Mouse (Mus musculus) stomach, postnatal 0 days (tissue): Measurements from ENCODE around the gene Ppfia3. TPM values are rescaled to one million over a fixed set of nuclear protein-coding genes. Genes with fewer than 3 reads are reported as not detected.
A peak's percentile ranks its signal among the peaks of the same experiment; 100 is the strongest.

Source experiments
- ATAC-seq: fragments of 200-750 bp; cut with Nextera tagmentation; 2 replicates; pipeline ENCODE4 v1.8.0; 2017; ENCODE audit not compliant: low FRiP score, low TSS enrichment
- DNase-seq: peaks from one replicate; pipeline ENCODE4 v3.0.0-alpha.2; 2016; ENCODE audit warnings: low spot score
- H3K27ac ChIP-seq: fragments of 300-500 bp; sonication (generic); replicated peaks from 2 replicates; pipeline ENCODE4 v1.5.1; 2014; ENCODE audit warnings: mild to moderate bottlenecking, control low read depth
- H3K27me3 ChIP-seq: fragments of 300-500 bp; sonication (generic); 2 replicates; pipeline ENCODE4 v1.6.1; 2014; ENCODE audit warnings: low read length; ENCODE audit not compliant: control insufficient read depth, insufficient read depth
- H3K36me3 ChIP-seq: fragments of 300-500 bp; sonication (generic); 2 replicates; pipeline ENCODE4 v1.6.1; 2014; ENCODE audit warnings: low read length, mixed read lengths; ENCODE audit not compliant: control insufficient read depth, insufficient read depth
- H3K4me1 ChIP-seq: fragments of 300-500 bp; sonication (generic); replicated peaks from 2 replicates; pipeline ENCODE4 v1.6.1; 2014; ENCODE audit warnings: antibody characterized with exemption; ENCODE audit not compliant: control insufficient read depth, insufficient read depth
- H3K4me2 ChIP-seq: fragments of 300-500 bp; sonication (generic); replicated peaks from 2 replicates; pipeline ENCODE4 v1.6.1; 2014; ENCODE audit warnings: low read depth, mild to moderate bottlenecking, control low read depth, moderate library complexity
- H3K4me3 ChIP-seq: fragments of 300-500 bp; sonication (generic); 2 replicates; pipeline ENCODE4 v1.5.1; 2014; ENCODE audit warnings: low read depth, low read length, control low read depth
- H3K9ac ChIP-seq: fragments of 300-500 bp; sonication (generic); 2 replicates; pipeline ENCODE4 v1.6.1; 2014; ENCODE audit warnings: mild to moderate bottlenecking, low read length, control low read depth, mixed read lengths
- H3K9me3 ChIP-seq: fragments of 300-500 bp; sonication (generic); 2 replicates; pipeline ENCODE4 v1.6.1; 2016; ENCODE audit warnings: low read length; ENCODE audit not compliant: control insufficient read depth
- CTCF ChIP-seq: IDR thresholded peaks from 2 replicates; pipeline ENCODE4 v1.5.1; 2016; ENCODE audit warnings: antibody characterized with exemption, low read depth, mild to moderate bottlenecking, moderate library complexity
- EP300 ChIP-seq: optimal IDR thresholded peaks from 2 replicates; pipeline ENCODE3; 2016; ENCODE audit warnings: antibody characterized with exemption
- WGBS: fragments of 180-500 bp; shearing (Covaris S2); extraction: QIAGEN DNeasy Blood & Tissue Kit; methylation state at CpG from one replicate; pipeline ENCODE4 v1.1.7; 2014; 5-methylcytosine and 5-hydroxymethylcytosine counted together
- polyA plus RNA-seq: library from polyadenylated mRNA; unstranded; fragments of >200 nt; fragmentation: Nextera tagmentation; extraction: Ambion mirVana; gene quantifications from 2 replicates; pipeline ENCODE4 v1.2.1, GENCODE M21; 2015

Ppfia3 gene
- 6.0 and 7.1 TPM in 2 replicates for polyA plus RNA-seq

DNA sequence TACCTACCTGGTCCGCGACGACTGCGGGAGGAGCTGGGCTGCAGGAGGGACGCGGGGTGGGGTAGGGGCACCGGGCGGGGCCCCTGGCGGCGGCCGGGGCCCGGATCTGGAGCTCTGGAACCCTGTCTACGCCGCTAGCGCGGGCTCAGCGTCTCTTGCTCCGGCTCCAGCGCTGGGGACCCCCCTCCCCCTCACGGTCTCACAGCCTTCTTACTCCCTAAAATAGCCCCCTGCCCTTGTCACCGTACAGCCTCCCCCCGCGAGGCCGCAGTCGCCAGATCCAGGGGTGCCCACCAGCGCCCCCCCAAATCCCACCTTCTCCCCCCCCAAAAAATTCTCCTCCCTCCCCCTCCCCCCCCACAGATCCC, at the start of gene Ppfia3:
Gene Ppfia3, minus strand, starts transcription at position 368 of the 368 bp plus-strand sequence.
- no peak for DNase-seq
- Histone ChIP-seq H3K4me2 (peak within 1 kb of the TSS; percentile 99), H3K36me3 (no peaks in the 10 kb centered on the region), H3K4me1 (peaks cover 3% of the 10 kb centered on the region; the same call in 1 of the 2 replicates), H3K27me3 (no peaks in the 10 kb centered on the region), H3K4me3 (peak within 1 kb of the TSS; percentile 56), H3K9ac (peak within 1 kb of the TSS; percentile 66), H3K9me3 (no peaks in the 10 kb centered on the region), H3K27ac (peak within 1 kb of the TSS; percentile 35)
- ATAC-seq = peak; percentile 3; the same call in 1 of the 2 replicates
- TF ChIP-seq CTCF (no peak), EP300 (no peak)
- 2% methylated on average over 20 of the region's 26 CpGs for WGBS

DNA sequence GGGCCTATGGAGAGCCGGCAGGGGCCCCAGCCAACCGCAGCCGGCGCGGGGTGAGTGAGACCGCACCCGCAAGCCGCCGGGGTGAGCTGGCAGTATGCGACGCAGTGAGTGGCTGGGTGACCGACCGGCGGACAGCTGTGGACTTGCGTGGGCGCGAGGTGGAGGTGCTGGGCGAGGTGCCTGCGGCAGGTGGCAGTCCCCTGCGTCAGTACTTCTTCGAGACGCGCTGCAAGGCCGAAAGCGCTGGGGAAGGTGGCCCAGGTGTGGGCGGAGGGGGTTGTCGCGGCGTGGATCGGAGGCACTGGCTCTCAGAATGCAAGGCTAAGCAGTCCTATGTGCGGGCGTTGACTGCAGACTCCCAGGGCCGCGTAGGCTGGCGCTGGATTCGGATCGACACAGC, 48.8 kb upstream of the Ppfia3 start:
- H3K9me3 ChIP-seq = no peaks in the 10 kb centered on the region
- 0 out of 2 replicates have a peak overlapping the region, but pooled peaks have one; percentile 6 for H3K4me3 ChIP-seq
- no peaks in the 10 kb centered on the region for H3K27me3 ChIP-seq
- no peak for TF ChIP-seq EP300
- TF ChIP-seq CTCF = no peak
- peak overlapping the region; percentile 29 for H3K4me2 ChIP-seq
- H3K27ac ChIP-seq = no peak overlapping the region
- 26% methylated on average over 37 of the region's 37 CpGs for WGBS
- no peak overlapping the region for H3K9ac ChIP-seq
- H3K36me3 ChIP-seq = no peaks in the 10 kb centered on the region
- peak; percentile 56 for DNase-seq
- no peaks in the 10 kb centered on the region for H3K4me1 ChIP-seq
- no peak for ATAC-seq

DNA sequence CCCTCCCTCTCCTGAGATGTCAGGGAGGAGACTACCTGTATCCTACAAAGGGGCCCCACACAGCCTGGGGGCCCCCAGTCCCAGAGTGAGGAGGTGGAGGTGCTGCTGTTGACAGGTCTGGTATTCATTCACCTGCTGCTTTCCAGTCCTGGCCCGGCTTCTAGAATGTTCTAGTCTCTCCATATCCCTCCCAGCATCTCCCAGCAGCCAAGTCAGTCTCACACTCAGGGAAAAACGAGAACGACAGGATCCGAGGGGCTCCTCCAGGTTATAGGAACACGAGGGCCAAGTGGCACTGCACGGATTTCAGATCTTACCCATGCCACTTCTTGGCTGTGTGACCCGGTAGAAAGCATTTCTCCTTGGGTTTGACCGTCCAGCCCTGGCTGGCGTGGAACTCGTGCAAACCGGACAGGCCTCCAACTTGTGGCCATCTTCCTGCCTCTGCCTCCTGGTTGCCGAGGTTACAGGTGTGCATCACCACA, 48.0 kb upstream of the Ppfia3 start:
- no peaks in the 10 kb centered on the region for H3K4me1 ChIP-seq
- no peaks in the 10 kb centered on the region for H3K27me3 ChIP-seq
- TF ChIP-seq EP300 = no peak
- TF ChIP-seq CTCF = no peak
- ATAC-seq (no peak), DNase-seq (no peak)
- H3K4me2 ChIP-seq = no peak overlapping the region
- H3K9ac ChIP-seq = no peak overlapping the region
- no peaks in the 10 kb centered on the region for H3K9me3 ChIP-seq
- no peaks in the 10 kb centered on the region for H3K36me3 ChIP-seq
- H3K4me3 ChIP-seq = no peak overlapping the region
- no peak overlapping the region for H3K27ac ChIP-seq
- 57% methylated on average over 12 of the region's 12 CpGs for WGBS

DNA sequence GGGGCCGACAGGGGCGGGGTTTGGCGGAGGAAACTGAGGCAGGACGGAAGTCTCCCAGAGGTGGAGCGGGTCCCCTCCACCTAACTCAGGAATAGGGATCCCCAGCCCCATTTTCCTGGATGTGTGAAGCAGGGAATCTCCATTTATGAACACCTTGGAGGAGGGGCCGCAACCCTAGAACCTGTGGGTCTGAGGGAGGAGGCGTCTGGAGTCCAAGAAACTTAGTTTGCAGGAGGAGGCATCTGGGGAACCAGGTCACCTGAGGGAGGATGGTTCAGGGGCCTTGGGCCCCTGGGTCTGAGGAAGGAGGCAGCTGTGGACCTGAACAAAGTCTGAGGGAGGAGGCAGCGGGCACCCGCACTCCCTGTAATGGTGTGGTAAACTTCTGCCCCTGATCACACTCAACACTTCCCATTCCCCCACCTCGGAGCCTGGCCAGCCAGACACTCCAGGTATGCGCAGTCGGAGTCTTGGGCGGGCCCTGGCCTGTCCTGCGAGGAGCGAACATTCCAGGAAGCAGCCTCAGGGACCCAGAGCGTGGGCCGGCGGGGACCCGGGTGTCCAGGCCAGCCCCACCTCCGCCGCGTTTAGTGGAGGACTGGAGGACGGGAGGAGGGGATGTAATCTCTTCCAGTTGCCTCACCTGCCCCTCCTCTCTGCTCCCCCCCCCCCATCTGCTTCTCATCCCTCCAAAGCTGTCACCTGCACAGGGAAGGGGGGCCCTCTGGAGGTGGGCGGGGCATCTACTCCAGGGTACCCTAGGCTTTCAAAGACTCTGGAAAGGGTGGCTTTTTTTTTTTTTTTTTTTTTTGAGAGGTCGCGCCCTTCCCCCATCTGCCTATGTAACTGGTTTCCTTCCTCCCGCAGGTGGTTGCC, 47.3 kb upstream of the Ppfia3 start:
- ATAC-seq (peak; percentile 36; the same call in 1 of the 2 replicates), DNase-seq (peak; percentile 43)
- peak overlapping the region; percentile 54 for H3K9ac ChIP-seq
- peak overlapping the region; percentile 30 for H3K27ac ChIP-seq
- H3K4me1 ChIP-seq = no peaks in the 10 kb centered on the region
- H3K27me3 ChIP-seq = no peaks in the 10 kb centered on the region
- 3% methylated on average over 25 of the region's 27 CpGs for WGBS
- peak overlapping the region; percentile 54 for H3K4me3 ChIP-seq
- no peaks in the 10 kb centered on the region for H3K36me3 ChIP-seq
- H3K9me3 ChIP-seq = no peaks in the 10 kb centered on the region
- H3K4me2 ChIP-seq = peak overlapping the region; percentile 95
- TF ChIP-seq EP300 = no peak
- no peak for TF ChIP-seq CTCF

DNA sequence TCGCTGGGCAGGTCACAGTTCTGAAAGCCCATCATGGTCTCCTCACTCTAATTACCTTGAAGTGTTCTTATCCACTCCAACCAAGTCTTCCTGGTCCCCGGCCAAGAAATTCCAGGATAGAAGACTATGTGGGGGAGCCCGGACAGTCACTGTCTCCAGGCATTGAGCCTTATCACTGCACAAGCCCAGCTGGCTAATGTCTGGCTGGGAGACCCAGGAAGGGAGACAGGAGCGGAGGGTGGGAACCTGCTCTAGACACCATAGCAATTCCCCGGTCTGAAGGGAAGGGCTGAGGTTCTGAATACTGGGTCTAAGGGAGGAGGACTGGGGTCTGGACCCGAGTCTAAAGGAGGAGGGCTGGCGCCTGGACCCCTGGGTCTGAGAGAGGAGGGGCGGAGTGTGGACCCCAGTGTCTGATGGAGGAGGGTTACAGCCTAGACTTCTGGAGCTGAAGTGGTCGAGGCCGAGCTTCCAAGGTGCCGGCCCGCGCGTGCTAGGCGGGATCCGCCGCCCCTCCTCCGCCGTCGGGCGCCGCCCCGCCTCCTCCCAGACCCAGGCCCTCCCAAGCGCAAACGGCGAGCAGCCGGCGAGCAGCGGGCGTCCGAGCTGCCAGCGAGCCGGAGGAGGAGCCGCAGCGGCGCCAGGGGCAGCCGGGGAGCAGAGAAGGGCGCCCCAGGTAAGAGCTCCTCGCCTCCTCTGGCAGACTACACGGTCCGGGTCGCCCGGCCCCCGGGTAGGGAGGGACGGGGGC, 46.5 kb upstream of the Ppfia3 start, which contains the start of gene Ntf5:
Gene Ntf5, plus strand, starts transcription at position 583 of the 751 bp plus-strand sequence.
- peak within 1 kb of the TSS; percentile 30 for H3K27ac ChIP-seq
- peak within 1 kb of the TSS; percentile 54 for H3K9ac ChIP-seq
- H3K36me3 ChIP-seq = no peaks in the 10 kb centered on the region
- H3K4me1 ChIP-seq = no peaks in the 10 kb centered on the region
- DNase-seq (peak; percentile 53), ATAC-seq (peak; percentile 49)
- H3K9me3 ChIP-seq = no peaks in the 10 kb centered on the region
- TF ChIP-seq CTCF = no peak
- TF ChIP-seq EP300 = no peak
- 3% methylated on average over 29 of the region's 45 CpGs for WGBS
- H3K27me3 ChIP-seq = no peaks in the 10 kb centered on the region
- H3K4me3 ChIP-seq = peak within 1 kb of the TSS; percentile 54
- H3K4me2 ChIP-seq = peak within 1 kb of the TSS; percentile 95
